Mouse (Mus musculus): ENCODE measurements around the gene Brsk2. TPM values are rescaled to one million over a fixed set of nuclear protein-coding genes. Genes with fewer than 3 reads are reported as not detected.

The Brsk2 gene
- polyA plus RNA-seq, 1 experiment from 2014 or later, result 0.29 TPM

DNA sequence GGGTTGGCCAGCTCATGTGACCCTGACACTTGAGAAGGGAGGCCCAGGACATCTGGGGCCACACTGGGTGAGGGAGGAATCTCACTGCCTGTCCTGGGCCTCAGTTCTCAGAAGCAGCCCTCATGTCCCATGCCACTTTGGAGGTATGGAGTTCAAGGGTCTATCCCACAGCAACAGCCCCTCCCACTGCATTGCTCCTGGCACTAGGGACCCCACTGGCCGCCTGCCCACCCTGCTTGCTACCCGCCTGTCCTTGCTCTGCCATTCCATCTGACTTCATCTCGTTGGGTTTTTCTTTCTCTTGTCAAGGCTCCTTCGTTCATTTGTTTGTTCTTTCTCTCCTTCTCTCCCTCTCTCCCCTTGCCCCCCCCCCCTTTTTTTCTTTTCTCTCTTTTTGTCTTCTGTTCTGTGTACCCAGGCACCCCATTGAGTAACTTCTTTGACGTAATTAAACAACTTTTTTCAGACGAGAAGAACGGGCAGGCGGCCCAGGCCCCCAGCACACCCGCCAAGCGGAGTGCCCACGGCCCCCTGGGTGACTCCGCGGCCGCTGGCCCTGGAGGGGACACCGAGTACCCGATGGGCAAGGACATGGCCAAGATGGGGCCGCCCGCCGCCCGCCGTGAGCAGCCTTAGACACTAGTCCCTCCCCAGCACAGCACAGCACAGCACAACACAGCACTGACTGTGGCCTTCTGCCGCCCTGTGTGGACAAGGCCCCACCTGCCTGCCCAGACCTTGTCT is 52.2 kb downstream of the Brsk2 start:
- Histone ChIP-seq H3K4me2 (ENCODE audit: low read length) (no peak overlapping the region), H3K4me1 (replicated peaks; ENCODE audit: insufficient read depth, low read length) (no peaks in the 10 kb centered on the region), H3K27me3 (ENCODE audit: insufficient read depth, low read length) (no peaks in the 10 kb centered on the region), H3K36me3 (ENCODE audit: insufficient read depth, low read length) (0 out of 2 replicates have a peak, but pooled peaks cover 7% of the 10 kb centered on the region), H3K9me3 (replicated peaks; ENCODE audit: low read length) (no peaks in the 10 kb centered on the region), H3K27ac (no peak overlapping the region), H3K9ac (ENCODE audit: low read depth, low read length) (no peak overlapping the region), H3K4me3 (replicated peaks; ENCODE audit: low read depth, low read length) (no peak overlapping the region)
- WGBS, result 85% methylated on average over 22 of the region's 22 CpGs
- TF ChIP-seq CTCF (IDR thresholded peaks at IDR 0.05; ENCODE audit: low read depth), result no peak
- no peak for ATAC-seq (replicated peaks; ENCODE audit: low FRiP score, low read depth)
- DNase-seq (ENCODE audit: low spot score), result no peak

DNA sequence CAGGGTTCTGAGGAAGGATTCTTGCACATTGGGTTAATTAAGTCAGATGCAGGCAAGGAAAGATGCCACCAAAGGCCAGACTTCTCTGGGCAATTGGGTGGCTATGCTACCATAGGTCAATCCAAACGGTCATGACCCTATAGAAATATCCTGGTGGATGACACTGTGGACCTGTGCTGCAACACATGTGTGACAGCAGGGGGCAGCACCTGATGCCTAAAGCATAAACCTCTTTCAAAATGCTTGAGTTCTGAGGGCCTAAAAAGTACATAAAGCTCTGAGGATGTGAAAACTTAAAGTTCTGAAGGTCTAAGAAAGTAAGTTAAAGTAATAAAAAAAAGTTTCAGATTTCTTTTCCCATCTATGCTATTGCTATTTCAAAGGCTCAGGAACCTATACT is 67.0 kb downstream of the Brsk2 start:
- no peak for ATAC-seq (replicated peaks; ENCODE audit: low FRiP score, low read depth)
- no peak overlapping the region for H3K4me2 ChIP-seq (ENCODE audit: low read length)
- H3K36me3 ChIP-seq (ENCODE audit: insufficient read depth, low read length), result peaks cover 12% of the 10 kb centered on the region
- no peak overlapping the region for H3K9ac ChIP-seq (ENCODE audit: low read depth, low read length)
- H3K27ac ChIP-seq, result no peak overlapping the region
- H3K9me3 ChIP-seq (replicated peaks; ENCODE audit: low read length), result no peaks in the 10 kb centered on the region
- peak; percentile 82 for TF ChIP-seq CTCF (IDR thresholded peaks at IDR 0.05; ENCODE audit: low read depth)
- H3K4me3 ChIP-seq (replicated peaks; ENCODE audit: low read depth, low read length), result no peak overlapping the region
- peak; percentile 65 for DNase-seq (ENCODE audit: low spot score)
- WGBS, result 66% methylated on average over 1 of the region's 1 CpGs
- no peaks in the 10 kb centered on the region for H3K4me1 ChIP-seq (replicated peaks; ENCODE audit: insufficient read depth, low read length)
- H3K27me3 ChIP-seq (ENCODE audit: insufficient read depth, low read length), result no peaks in the 10 kb centered on the region

DNA sequence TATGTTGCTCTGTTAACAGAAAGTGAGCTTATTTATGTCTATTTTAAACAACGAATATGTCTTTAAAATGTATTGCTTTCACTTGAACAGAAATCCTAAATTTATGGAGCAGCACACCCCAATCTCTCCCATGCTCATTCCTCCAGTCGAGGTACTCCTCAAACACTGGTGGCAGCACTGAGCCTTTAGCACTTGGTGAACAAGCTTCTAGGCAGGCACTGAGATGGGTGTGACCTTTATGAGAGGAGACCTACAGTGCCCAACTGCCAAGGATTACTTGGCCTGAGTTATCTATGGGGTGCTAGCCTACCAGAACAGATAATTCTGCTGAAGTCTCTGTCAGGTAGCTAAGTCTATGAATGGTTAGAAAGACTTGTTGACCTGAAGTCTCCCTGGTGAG is 70.1 kb downstream of the Brsk2 start:
- Histone ChIP-seq H3K9ac (ENCODE audit: low read depth, low read length) (no peak overlapping the region), H3K4me3 (replicated peaks; ENCODE audit: low read depth, low read length) (no peak overlapping the region), H3K27me3 (ENCODE audit: insufficient read depth, low read length) (no peaks in the 10 kb centered on the region), H3K4me1 (replicated peaks; ENCODE audit: insufficient read depth, low read length) (no peaks in the 10 kb centered on the region), H3K36me3 (ENCODE audit: insufficient read depth, low read length) (no peaks in the 10 kb centered on the region), H3K9me3 (replicated peaks; ENCODE audit: low read length) (no peaks in the 10 kb centered on the region), H3K4me2 (ENCODE audit: low read length) (no peak overlapping the region), H3K27ac (no peak overlapping the region)
- ATAC-seq (replicated peaks; ENCODE audit: low FRiP score, low read depth), result no peak
- WGBS, result 44% methylated on average over 2 of the region's 2 CpGs
- DNase-seq (ENCODE audit: low spot score), result no peak
- peak; percentile 37; the same call in 1 of the 2 replicates for TF ChIP-seq CTCF (IDR thresholded peaks at IDR 0.05; ENCODE audit: low read depth)

DNA sequence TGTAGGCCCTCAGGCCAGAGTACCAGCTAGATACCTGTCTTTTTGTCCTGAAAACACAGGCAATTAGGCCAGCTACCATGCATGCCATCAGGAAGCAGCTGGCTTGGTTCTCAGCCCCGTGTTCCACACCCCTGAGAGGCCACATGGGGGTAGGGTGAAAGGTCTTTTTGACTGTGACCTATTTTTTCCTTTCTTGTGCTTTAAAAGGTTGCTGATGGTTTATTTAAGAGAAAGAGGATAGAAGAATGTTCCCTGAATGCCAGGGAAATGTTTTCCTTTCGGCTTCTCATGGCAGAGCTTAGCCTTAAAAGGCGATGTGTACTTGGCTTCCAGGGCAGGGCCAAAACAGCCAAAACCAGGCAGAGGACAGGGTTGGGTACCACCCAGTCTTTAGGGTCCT is 71.3 kb downstream of the Brsk2 start:
- Histone ChIP-seq H3K36me3 (ENCODE audit: insufficient read depth, low read length) (no peaks in the 10 kb centered on the region), H3K9ac (ENCODE audit: low read depth, low read length) (no peak overlapping the region), H3K4me3 (replicated peaks; ENCODE audit: low read depth, low read length) (no peak overlapping the region), H3K9me3 (replicated peaks; ENCODE audit: low read length) (no peaks in the 10 kb centered on the region), H3K27ac (no peak overlapping the region), H3K27me3 (ENCODE audit: insufficient read depth, low read length) (no peaks in the 10 kb centered on the region), H3K4me1 (replicated peaks; ENCODE audit: insufficient read depth, low read length) (no peaks in the 10 kb centered on the region), H3K4me2 (ENCODE audit: low read length) (no peak overlapping the region)
- ATAC-seq (replicated peaks; ENCODE audit: low FRiP score, low read depth) (no peak), DNase-seq (ENCODE audit: low spot score) (no peak)
- 54% methylated on average over 3 of the region's 3 CpGs for WGBS
- no peak for TF ChIP-seq CTCF (IDR thresholded peaks at IDR 0.05; ENCODE audit: low read depth)

DNA sequence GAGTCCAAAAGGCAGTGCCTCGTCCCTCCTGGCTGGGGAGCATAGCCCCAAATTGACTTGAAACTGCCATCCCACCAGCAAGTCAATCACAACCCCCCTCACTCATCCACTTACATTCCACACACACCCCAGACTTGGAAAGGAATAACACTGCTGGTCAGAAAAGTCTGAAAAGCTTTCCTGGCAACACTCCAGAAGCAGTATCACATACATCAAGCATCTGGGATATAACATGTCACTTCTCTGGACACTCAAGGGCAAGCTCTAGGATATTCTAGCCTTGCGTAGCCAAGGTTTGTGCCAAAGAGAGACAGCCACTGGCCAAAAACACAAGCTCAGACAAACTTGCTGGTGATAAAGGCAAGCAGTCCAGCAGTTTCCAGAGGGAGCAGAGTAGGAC is 75.6 kb downstream of the Brsk2 start:
- no peak for TF ChIP-seq CTCF (IDR thresholded peaks at IDR 0.05; ENCODE audit: low read depth)
- DNase-seq (ENCODE audit: low spot score) (peak; percentile 14), ATAC-seq (replicated peaks; ENCODE audit: low FRiP score, low read depth) (no peak)
- H3K9me3 ChIP-seq (replicated peaks; ENCODE audit: low read length), result no peaks in the 10 kb centered on the region
- no peak overlapping the region for H3K9ac ChIP-seq (ENCODE audit: low read depth, low read length)
- H3K4me3 ChIP-seq (replicated peaks; ENCODE audit: low read depth, low read length), result no peak overlapping the region
- WGBS, result 62% methylated on average over 2 of the region's 2 CpGs
- H3K4me2 ChIP-seq (ENCODE audit: low read length), result 0 out of 2 replicates have a peak overlapping the region, but pooled peaks have one; percentile 15
- H3K36me3 ChIP-seq (ENCODE audit: insufficient read depth, low read length), result no peaks in the 10 kb centered on the region
- no peak overlapping the region; the same call in 1 of the 2 replicates for H3K27ac ChIP-seq
- H3K4me1 ChIP-seq (replicated peaks; ENCODE audit: insufficient read depth, low read length), result peaks cover 9% of the 10 kb centered on the region; the same call in 1 of the 2 replicates
- no peaks in the 10 kb centered on the region for H3K27me3 ChIP-seq (ENCODE audit: insufficient read depth, low read length)

DNA sequence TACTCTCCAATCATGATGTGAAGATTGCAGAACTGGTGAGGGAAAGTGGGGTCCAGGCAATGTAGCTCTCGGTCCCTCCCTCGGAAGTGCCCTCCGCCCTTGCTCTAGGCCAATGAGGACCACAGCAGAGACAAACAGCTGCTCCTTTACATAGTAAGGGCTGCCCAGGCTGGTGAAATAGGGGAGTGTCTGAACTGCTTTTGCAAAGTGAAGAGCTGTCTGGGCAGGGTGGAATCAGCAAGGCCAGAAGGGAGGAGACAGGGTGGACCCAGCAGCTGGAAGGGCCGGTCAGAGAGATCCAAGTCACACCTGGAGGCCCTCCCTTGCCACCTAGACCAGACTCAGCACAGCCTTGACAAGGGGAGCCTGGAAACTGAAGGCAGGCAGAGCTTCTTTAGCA is 76.4 kb downstream of the Brsk2 start:
- WGBS, result 56% methylated on average over 4 of the region's 4 CpGs
- no peak for TF ChIP-seq CTCF (IDR thresholded peaks at IDR 0.05; ENCODE audit: low read depth)
- no peaks in the 10 kb centered on the region for H3K27me3 ChIP-seq (ENCODE audit: insufficient read depth, low read length)
- no peak for DNase-seq (ENCODE audit: low spot score)
- peaks cover 9% of the 10 kb centered on the region; the same call in 1 of the 2 replicates for H3K4me1 ChIP-seq (replicated peaks; ENCODE audit: insufficient read depth, low read length)
- no peak overlapping the region for H3K9ac ChIP-seq (ENCODE audit: low read depth, low read length)
- no peak overlapping the region for H3K4me3 ChIP-seq (replicated peaks; ENCODE audit: low read depth, low read length)
- H3K36me3 ChIP-seq (ENCODE audit: insufficient read depth, low read length), result no peaks in the 10 kb centered on the region
- no peaks in the 10 kb centered on the region for H3K9me3 ChIP-seq (replicated peaks; ENCODE audit: low read length)
- H3K27ac ChIP-seq, result no peak overlapping the region; the same call in 1 of the 2 replicates
- no peak overlapping the region for H3K4me2 ChIP-seq (ENCODE audit: low read length)
- no peak for ATAC-seq (replicated peaks; ENCODE audit: low FRiP score, low read depth)
